Mouse (Mus musculus) bone marrow macrophage, adult 2 months (primary cell): ENCODE measurements at regions not wholly inside any gene's neighbourhood (a gene's known extent, or its start where the extent isn't known, plus 50 kb on each side); places are given as distances from the start of the nearest gene placed in this dataset.

Experiments used
- H3K27ac ChIP-seq: 2 replicates; pipeline ENCODE4 v1.5.1; 2012; ENCODE audit warnings: low read depth, low read length; ENCODE audit not compliant: insufficient read depth
- H3K4me1 ChIP-seq: 2 replicates; pipeline ENCODE4 v1.6.1; 2012; ENCODE audit warnings: low read length; ENCODE audit not compliant: control insufficient read depth, insufficient read depth
- H3K4me3 ChIP-seq: 2 replicates; pipeline ENCODE4 v1.5.1; 2012; ENCODE audit warnings: mild to moderate bottlenecking, low read length, moderate library complexity; ENCODE audit not compliant: insufficient read depth
- CTCF ChIP-seq: IDR thresholded peaks from 2 replicates; pipeline ENCODE4 v1.5.1; 2012; ENCODE audit warnings: low read depth, mild to moderate bottlenecking, low read length, moderate library complexity
- POLR2A ChIP-seq: IDR thresholded peaks from 2 replicates; pipeline ENCODE4 v1.6.1; 2012; ENCODE audit warnings: mild to moderate bottlenecking, low read depth, low read length, borderline replicate concordance

GRCm38 (mm10) chr14:45056291-45056690 is 68.3 kb downstream of the Ptger2 start:
- Histone ChIP-seq H3K4me1 (peaks cover 7% of the 10 kb centered on the region; the same call in 1 of the 2 replicates), H3K27ac (no peak overlapping the region), H3K4me3 (no peak overlapping the region)
- no peak for TF ChIP-seq CTCF
- TF ChIP-seq POLR2A = no peak

GRCm38 (mm10) chr14:45061681-45062080 is 73.7 kb downstream of the Ptger2 start:
- no peak for TF ChIP-seq POLR2A
- no peak for TF ChIP-seq CTCF
- no peak overlapping the region for H3K4me3 ChIP-seq
- H3K27ac ChIP-seq = no peak overlapping the region
- H3K4me1 ChIP-seq = peaks cover 4% of the 10 kb centered on the region; the same call in 1 of the 2 replicates

GRCm38 (mm10) chr14:45064498-45064897 is 76.5 kb downstream of the Ptger2 start:
- H3K27ac ChIP-seq = no peak overlapping the region
- peaks cover under 1% of the 10 kb centered on the region for H3K4me1 ChIP-seq
- no peak for TF ChIP-seq CTCF
- no peak for TF ChIP-seq POLR2A
- H3K4me3 ChIP-seq = no peak overlapping the region

- Histone ChIP-seq H3K4me3 (no peak overlapping the region), H3K4me1 (peaks cover 22% of the 10 kb centered on the region), H3K27ac (no peak overlapping the region)
- TF ChIP-seq CTCF (no peak), POLR2A (no peak)
Observed at GRCm38 (mm10) chr14:45069598-45070212, 81.7 kb downstream of the Ptger2 start.

- Histone ChIP-seq H3K4me1 (peaks cover 48% of the 10 kb centered on the region), H3K4me3 (no peak overlapping the region), H3K27ac (peak overlapping the region; percentile 59)
- no peak for TF ChIP-seq POLR2A
- TF ChIP-seq CTCF = no peak
Observed at GRCm38 (mm10) chr14:45074902-45075488, 87.0 kb downstream of the Ptger2 start.

- no peak overlapping the region for H3K27ac ChIP-seq
- TF ChIP-seq POLR2A = no peak
- TF ChIP-seq CTCF = no peak
- peaks cover 56% of the 10 kb centered on the region for H3K4me1 ChIP-seq
Observed at GRCm38 (mm10) chr14:45077216-45077615, 89.2 kb downstream of the Ptger2 start.

GRCm38 (mm10) chr14:45079793-45080192 is 91.8 kb downstream of the Ptger2 start:
- H3K27ac ChIP-seq = peak overlapping the region; percentile 29; the same call in 1 of the 2 replicates
- TF ChIP-seq CTCF (no peak), POLR2A (no peak)
- H3K4me1 ChIP-seq = peaks cover 44% of the 10 kb centered on the region
- no peak overlapping the region for H3K4me3 ChIP-seq

More at GRCm38 (mm10) chr14:45077216-45077615, 89.2 kb downstream of the Ptger2 start:
- H3K4me3 ChIP-seq = no peak overlapping the region

GRCm38 (mm10) chr14:45080231-45080630 is 92.2 kb downstream of the Ptger2 start:
- H3K4me3 ChIP-seq = no peak overlapping the region
- peak overlapping the region; percentile 29; the same call in 1 of the 2 replicates for H3K27ac ChIP-seq
- H3K4me1 ChIP-seq = peaks cover 42% of the 10 kb centered on the region
- TF ChIP-seq POLR2A = no peak

- Histone ChIP-seq H3K27ac (no peak overlapping the region), H3K4me1 (peaks cover 47% of the 10 kb centered on the region), H3K4me3 (no peak overlapping the region)
- TF ChIP-seq CTCF (no peak), POLR2A (no peak)
Observed at GRCm38 (mm10) chr14:45083058-45083457, 95.1 kb downstream of the Ptger2 start.
